In the genomic region with DNA sequence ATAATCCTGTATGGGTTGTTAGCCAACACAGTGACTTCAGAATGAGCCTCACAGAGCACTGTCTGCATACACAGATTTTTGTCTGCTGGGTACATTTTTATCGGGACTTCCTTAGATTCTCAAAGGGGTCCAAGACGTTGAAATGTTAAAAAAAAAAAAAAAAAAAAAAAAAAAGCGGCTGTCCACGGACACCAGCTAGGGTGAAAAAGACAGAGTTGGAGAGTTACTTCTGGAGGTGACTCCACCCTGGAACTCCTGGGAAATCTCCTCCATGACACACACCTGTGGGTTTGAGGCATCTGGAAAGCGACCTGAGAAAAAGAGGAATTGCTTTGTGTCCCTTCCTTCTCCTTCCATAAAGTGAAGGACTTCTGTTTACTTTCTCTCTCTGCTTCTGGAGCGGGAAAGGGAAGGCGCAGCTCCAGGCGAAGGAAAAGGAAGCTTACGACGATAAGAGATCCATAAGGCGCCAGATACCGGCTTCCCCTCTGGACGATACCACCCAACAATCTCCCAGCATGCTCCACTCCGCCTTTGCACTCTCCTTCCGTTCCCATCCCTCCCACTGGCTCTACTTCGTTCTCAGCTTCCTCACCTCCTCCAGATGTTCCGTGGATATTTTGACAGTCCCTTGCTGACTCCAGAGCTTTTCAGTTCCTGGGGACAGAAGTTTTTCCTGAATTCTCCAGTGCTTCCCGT, we compare ENCODE assay signal across 9 mouse cellular contexts. TPM values are rescaled to one million over a fixed set of nuclear protein-coding genes. Genes with fewer than 3 reads are reported as not detected.
DNase-seq lines count a peak whose midpoint lies in the region; ATAC-seq and TF ChIP-seq lines count a peak whose summit lies in the region.
"Had no signal": no experiment of that assay in that cellular context is flagged by ENCODE, and none has a peak within 500 bp of the region (broad histone marks: within the 10 kb centered on the region; RNA-seq: fewer than 3 reads in every experiment).

No protein-coding gene starts in this region.

- no peak for ATAC-seq in hindbrain, embryonic 15.5 days (ENCODE audit: low FRiP score, low read depth)
- peak; percentile 29; the same call in 1 of the 2 replicates for ATAC-seq in liver, embryonic 14.5 days (ENCODE audit: insufficient read depth)
- ATAC-seq in stomach, embryonic 14.5 days (ENCODE audit: insufficient number of reproducible peaks, insufficient read depth, low FRiP score, low read depth) = no peak
- ATAC-seq in granulocyte monocyte progenitor cell, adult 5-6 weeks (replicated peaks; ENCODE audit: poor library complexity, severe bottlenecking) = no peak

- H3K9ac ChIP-seq in ES-E14 (ENCODE audit: insufficient read depth, low read depth, low read length, poor library complexity, severe bottlenecking) = no peak overlapping the region
- no peak overlapping the region for H3K9ac ChIP-seq in hindbrain, embryonic 15.5 days
- H3K9ac ChIP-seq in liver, embryonic 14.5 days (replicated peaks) = no peak overlapping the region
- H3K9ac ChIP-seq in stomach, embryonic 14.5 days (replicated peaks; ENCODE audit: low read depth, low read length) = no peak overlapping the region

- peak overlapping the region in 1 of 2 experiments; percentile 23; a peak in 2 of 4 replicates for H3K4me3 ChIP-seq in ES-E14 (ENCODE audit: insufficient read depth in 1 of 2, low read depth in 1 of 2, low read length in 2 of 2, poor library complexity in 1 of 2, severe bottlenecking in 1 of 2)
- peak overlapping the region; percentile 32 for H3K4me3 ChIP-seq in embryonic facial prominence, embryonic 10.5 days
- peak overlapping the region; percentile 9; the same call in 1 of the 2 replicates for H3K4me3 ChIP-seq in hindbrain, embryonic 15.5 days
- peak overlapping the region in 1 of 2 experiments; percentile 10; a peak in 2 of 4 replicates for H3K4me3 ChIP-seq in liver, embryonic 14.5 days (ENCODE audit: insufficient read depth in 1 of 2, low read depth in 2 of 2, low read length in 2 of 2)
- peak overlapping the region; percentile 15; the same call in 1 of the 2 replicates for H3K4me3 ChIP-seq in stomach, embryonic 14.5 days (ENCODE audit: low read depth, low read length)

- H3K36me3 ChIP-seq in ES-E14 (ENCODE audit: control insufficient read depth, insufficient read depth, low read length, poor library complexity, severe bottlenecking) = no peaks in the 10 kb centered on the region
- H3K36me3 ChIP-seq in embryonic facial prominence, embryonic 10.5 days (replicated peaks) = no peaks in the 10 kb centered on the region
- no peaks in the 10 kb centered on the region for H3K36me3 ChIP-seq in hindbrain, embryonic 15.5 days
- H3K36me3 ChIP-seq in liver, embryonic 14.5 days (replicated peaks; ENCODE audit: control insufficient read depth, insufficient read depth, low read depth) = no peaks in the 10 kb centered on the region
- H3K36me3 ChIP-seq in stomach, embryonic 14.5 days (ENCODE audit: control insufficient read depth, insufficient read depth, low read length) = no peaks in the 10 kb centered on the region

- no peaks in the 10 kb centered on the region for H3K9me3 ChIP-seq in ES-E14 (ENCODE audit: control insufficient read depth, insufficient read depth, low read depth, low read length)
- H3K9me3 ChIP-seq in embryonic facial prominence, embryonic 10.5 days = no peaks in the 10 kb centered on the region
- H3K9me3 ChIP-seq in hindbrain, embryonic 15.5 days = no peaks in the 10 kb centered on the region
- no peaks in the 10 kb centered on the region for H3K9me3 ChIP-seq in liver, embryonic 14.5 days (ENCODE audit: control insufficient read depth, low read length)
- no peaks in the 10 kb centered on the region for H3K9me3 ChIP-seq in stomach, embryonic 14.5 days (ENCODE audit: control insufficient read depth, low read depth, low read length)

- TF ChIP-seq CTCF in liver, embryonic 14.5 days (IDR thresholded peaks at IDR 0.05; ENCODE audit: low read depth) = no peak

- H3K4me2 ChIP-seq in hindbrain, embryonic 15.5 days = peak overlapping the region; percentile 33
- peak overlapping the region; percentile 47 for H3K4me2 ChIP-seq in liver, embryonic 14.5 days (ENCODE audit: low read depth)
- H3K4me2 ChIP-seq in stomach, embryonic 14.5 days (replicated peaks; ENCODE audit: low read depth, low read length) = peak overlapping the region; percentile 42

- DNase-seq in ES-E14 (ENCODE audit: low read depth, low spot score) = no peak
- no peak for DNase-seq in embryonic facial prominence, embryonic 10.5 days (ENCODE audit: low spot score)
- no peak for DNase-seq in liver, embryonic 14.5 days (ENCODE audit: low read depth in 3 of 3, low spot score in 3 of 3)
- no peak for DNase-seq in ovary, adult 18-20 months (ENCODE audit: low spot score)
- no peak for DNase-seq in spleen, postnatal 36 days (ENCODE audit: low spot score in 2 of 2)

- H3K27ac ChIP-seq in ES-E14 (ENCODE audit: insufficient read depth, low read depth, low read length, poor library complexity, severe bottlenecking) = no peak overlapping the region
- 0 out of 2 replicates have a peak overlapping the region, but pooled peaks have one; percentile 14 for H3K27ac ChIP-seq in embryonic facial prominence, embryonic 10.5 days (replicated peaks)
- H3K27ac ChIP-seq in hindbrain, embryonic 15.5 days (replicated peaks) = no peak overlapping the region
- no peak overlapping the region for H3K27ac ChIP-seq in liver, embryonic 14.5 days
- no peak overlapping the region for H3K27ac ChIP-seq in stomach, embryonic 14.5 days (ENCODE audit: low read length)

- WGBS in embryonic facial prominence, embryonic 10.5 days = 50% methylated on average over 18 of the region's 18 CpGs
- 53% methylated on average over 18 of the region's 18 CpGs for WGBS in hindbrain, embryonic 15.5 days
- 15% methylated on average over 18 of the region's 18 CpGs for WGBS in liver, embryonic 14.5 days (ENCODE audit: insufficient replicate concordance)
- WGBS in stomach, embryonic 14.5 days = 25% methylated on average over 17 of the region's 18 CpGs

- H3K4me1 ChIP-seq in ES-E14 (ENCODE audit: control insufficient read depth in 2 of 2, insufficient read depth in 2 of 2, low read length in 2 of 2, poor library complexity in 1 of 2) = no peaks in the 10 kb centered on the region
- H3K4me1 ChIP-seq in embryonic facial prominence, embryonic 10.5 days = peaks cover 10% of the 10 kb centered on the region
- no peaks in the 10 kb centered on the region for H3K4me1 ChIP-seq in hindbrain, embryonic 15.5 days (replicated peaks)
- peaks cover 10 to 27% of the 10 kb centered on the region in 2 experiments for H3K4me1 ChIP-seq in liver, embryonic 14.5 days (replicated peaks; ENCODE audit: control insufficient read depth in 2 of 2, insufficient read depth in 2 of 2, low read length in 1 of 2)
- H3K4me1 ChIP-seq in stomach, embryonic 14.5 days (ENCODE audit: control insufficient read depth, insufficient read depth, low read length) = 0 out of 2 replicates have a peak, but pooled peaks cover 8% of the 10 kb centered on the region

- no peaks in the 10 kb centered on the region for H3K27me3 ChIP-seq in embryonic facial prominence, embryonic 10.5 days (replicated peaks; ENCODE audit: low read depth, poor library complexity, severe bottlenecking)
- H3K27me3 ChIP-seq in hindbrain, embryonic 15.5 days = no peaks in the 10 kb centered on the region
- H3K27me3 ChIP-seq in liver, embryonic 14.5 days (ENCODE audit: control insufficient read depth, insufficient read depth, low read length) = no peaks in the 10 kb centered on the region
- no peaks in the 10 kb centered on the region for H3K27me3 ChIP-seq in stomach, embryonic 14.5 days (ENCODE audit: control insufficient read depth, insufficient read depth, low read length)

- in situ Hi-C loops in ES-E14 (cut with MboI; ENCODE audit: low sequenced_read_pairs in 2 of 2, unreplicated experiment in 2 of 2) = no loop called here

- no peak for TF ChIP-seq EP300 in liver, embryonic 14.5 days (IDR thresholded peaks at IDR 0.05; ENCODE audit: low read depth)

RNA-seq across cellular contexts. Expression of a gene that starts 3.6 kb away (rescaled TPM):
- 1.1 TPM in 2 replicates for total RNA-seq in ES-E14 (2012; rRNA removed)
- polyA plus RNA-seq in embryonic facial prominence, embryonic 10.5 days (2016; fragmentation: Nextera tagmentation; extraction: Ambion mirVana) = 0.07 and 0.08 TPM in 2 replicates
- polyA plus RNA-seq in hindbrain, embryonic 15.5 days (2015; fragmentation: Nextera tagmentation; extraction: Ambion mirVana) = 0.08 TPM in 1 of 2 replicates, not detected in the other
- polyA plus RNA-seq in liver, embryonic 14.5 days (2012; rRNA removed) = 0.15 and 0.18 TPM in 2 replicates
- polyA plus RNA-seq in liver, embryonic 14.5 days (2014; fragmentation: Nextera tagmentation; extraction: Ambion mirVana) = 0.09 and 0.17 TPM in 2 replicates
- not detected in 2 replicates for polyA plus RNA-seq in stomach, embryonic 14.5 days (2014; fragmentation: Nextera tagmentation; extraction: Ambion mirVana)
- not detected in 2 replicates for total RNA-seq in granulocyte monocyte progenitor cell, adult 5-6 weeks (2014; fragmentation: Nextera tagmentation)
- not detected in 2 replicates for total RNA-seq in granulocyte monocyte progenitor cell, adult 5-6 weeks (2017)

RNA-seq across cellular contexts. Expression of a gene that starts 3.7 kb away (rescaled TPM):
- 0.21 TPM in 1 of 2 replicates, not detected in the other for total RNA-seq in ES-E14 (2012; rRNA removed)
- 0.15 and 0.17 TPM in 2 replicates for polyA plus RNA-seq in embryonic facial prominence, embryonic 10.5 days (2016; fragmentation: Nextera tagmentation; extraction: Ambion mirVana)
- polyA plus RNA-seq in hindbrain, embryonic 15.5 days (2015; fragmentation: Nextera tagmentation; extraction: Ambion mirVana) = not detected in 2 replicates
- 0.03 and 0.06 TPM in 2 replicates for polyA plus RNA-seq in liver, embryonic 14.5 days (2012; rRNA removed)
- polyA plus RNA-seq in liver, embryonic 14.5 days (2014; fragmentation: Nextera tagmentation; extraction: Ambion mirVana) = 0.11 TPM in 1 of 2 replicates, not detected in the other
- not detected in 2 replicates for polyA plus RNA-seq in stomach, embryonic 14.5 days (2014; fragmentation: Nextera tagmentation; extraction: Ambion mirVana)
- total RNA-seq in granulocyte monocyte progenitor cell, adult 5-6 weeks (2014; fragmentation: Nextera tagmentation) = not detected in 2 replicates
- total RNA-seq in granulocyte monocyte progenitor cell, adult 5-6 weeks (2017) = not detected in 2 replicates
- total RNA-seq: left cerebral cortex, adult 18-20 months had no signal

RNA-seq across cellular contexts. Expression of a gene that starts 4.4 kb away (rescaled TPM):
- total RNA-seq in ES-E14 (2012; rRNA removed) = 0.49 and 0.69 TPM in 2 replicates
- 0.46 and 0.53 TPM in 2 replicates for polyA plus RNA-seq in embryonic facial prominence, embryonic 10.5 days (2016; fragmentation: Nextera tagmentation; extraction: Ambion mirVana)
- 1.8 TPM in 2 replicates for polyA plus RNA-seq in hindbrain, embryonic 15.5 days (2015; fragmentation: Nextera tagmentation; extraction: Ambion mirVana)
- 9.1 and 11.5 TPM in 2 replicates for polyA plus RNA-seq in liver, embryonic 14.5 days (2012; rRNA removed)
- 3.7 and 4.3 TPM in 2 replicates for polyA plus RNA-seq in liver, embryonic 14.5 days (2014; fragmentation: Nextera tagmentation; extraction: Ambion mirVana)
- 0.67 and 0.87 TPM in 2 replicates for polyA plus RNA-seq in stomach, embryonic 14.5 days (2014; fragmentation: Nextera tagmentation; extraction: Ambion mirVana)
- total RNA-seq in granulocyte monocyte progenitor cell, adult 5-6 weeks (2014; fragmentation: Nextera tagmentation) = not detected in 2 replicates
- not detected in 2 replicates for total RNA-seq in granulocyte monocyte progenitor cell, adult 5-6 weeks (2017)

RNA-seq across cellular contexts. Expression of a gene that starts 16.6 kb away (rescaled TPM):
- total RNA-seq in ES-E14 (2012; rRNA removed) = 6.3 and 8.3 TPM in 2 replicates
- 5.3 and 5.4 TPM in 2 replicates for polyA plus RNA-seq in embryonic facial prominence, embryonic 10.5 days (2016; fragmentation: Nextera tagmentation; extraction: Ambion mirVana)
- polyA plus RNA-seq in hindbrain, embryonic 15.5 days (2015; fragmentation: Nextera tagmentation; extraction: Ambion mirVana) = 3.2 and 4.1 TPM in 2 replicates
- 1.9 and 2.1 TPM in 2 replicates for polyA plus RNA-seq in liver, embryonic 14.5 days (2012; rRNA removed)
- polyA plus RNA-seq in liver, embryonic 14.5 days (2014; fragmentation: Nextera tagmentation; extraction: Ambion mirVana) = 0.72 and 0.83 TPM in 2 replicates
- polyA plus RNA-seq in stomach, embryonic 14.5 days (2014; fragmentation: Nextera tagmentation; extraction: Ambion mirVana) = 4.6 and 4.9 TPM in 2 replicates
- total RNA-seq in granulocyte monocyte progenitor cell, adult 5-6 weeks (2014; fragmentation: Nextera tagmentation) = 6.7 and 7.2 TPM in 2 replicates
- 2.6 and 3.6 TPM in 2 replicates for total RNA-seq in granulocyte monocyte progenitor cell, adult 5-6 weeks (2017)

RNA-seq across cellular contexts. Expression of a gene that starts 20.3 kb away (rescaled TPM):
- 0.27 TPM in 1 of 2 replicates, not detected in the other for total RNA-seq in ES-E14 (2012; rRNA removed)
- not detected in 2 replicates for polyA plus RNA-seq in embryonic facial prominence, embryonic 10.5 days (2016; fragmentation: Nextera tagmentation; extraction: Ambion mirVana)
- polyA plus RNA-seq in hindbrain, embryonic 15.5 days (2015; fragmentation: Nextera tagmentation; extraction: Ambion mirVana) = 0.09 and 0.21 TPM in 2 replicates
- polyA plus RNA-seq in liver, embryonic 14.5 days (2012; rRNA removed) = 0.07 TPM in 1 of 2 replicates, not detected in the other
- not detected in 2 replicates for polyA plus RNA-seq in liver, embryonic 14.5 days (2014; fragmentation: Nextera tagmentation; extraction: Ambion mirVana)
- polyA plus RNA-seq in stomach, embryonic 14.5 days (2014; fragmentation: Nextera tagmentation; extraction: Ambion mirVana) = 0.08 TPM in 1 of 2 replicates, not detected in the other
- not detected in 2 replicates for total RNA-seq in granulocyte monocyte progenitor cell, adult 5-6 weeks (2014; fragmentation: Nextera tagmentation)
- total RNA-seq in granulocyte monocyte progenitor cell, adult 5-6 weeks (2017) = not detected in 2 replicates
